Mouse (Mus musculus) MEL (cell line): ENCODE measurements around the gene Rpl13a. TPM values are rescaled to one million over a fixed set of nuclear protein-coding genes. Genes with fewer than 3 reads are reported as not detected.

ENCODE experiments used
- DNase-seq: peaks from one replicate; pipeline ENCODE4 v3.0.0; 2011; ENCODE audit warnings: low read depth, low spot score
- H3K27ac ChIP-seq: 2 replicates; pipeline ENCODE4 v1.5.1; 2012; ENCODE audit warnings: low read depth, mild to moderate bottlenecking, control low read depth, low read length, moderate library complexity; ENCODE audit not compliant: control insufficient read depth
- H3K27me3 ChIP-seq, 2 experiments: fragments of 150-350 bp in 1 of 2; sonication (generic) in 1 of 2; 2 replicates each; pipeline ENCODE4 v1.6.1; 2012; ENCODE audit warnings: low read length in 2 of 2, mild to moderate bottlenecking in 2 of 2, improper control_type of control experiment in 1 of 2, moderate library complexity in 1 of 2; ENCODE audit not compliant: insufficient read depth in 2 of 2, control insufficient read depth in 1 of 2
- H3K36me3 ChIP-seq, 2 experiments: 2 replicates each; pipeline ENCODE4 v1.6.1; 2012 to 2014; ENCODE audit warnings: low read length in 2 of 2, improper control_type of control experiment in 1 of 2, inconsistent platforms in 1 of 2, mild to moderate bottlenecking in 1 of 2; ENCODE audit not compliant: insufficient read depth in 2 of 2, control insufficient read depth in 1 of 2
- H3K4me1 ChIP-seq, 2 experiments: fragments of 150-350 bp in 1 of 2; sonication (generic) in 1 of 2; 2 replicates each; pipeline ENCODE4 v1.6.1; 2012; ENCODE audit warnings: low read length in 2 of 2, improper control_type of control experiment in 1 of 2, mild to moderate bottlenecking in 1 of 2; ENCODE audit not compliant: insufficient read depth in 2 of 2, control insufficient read depth in 1 of 2
- H3K4me3 ChIP-seq, 2 experiments: fragments of 150-350 bp in 1 of 2; sonication (generic) in 1 of 2; 2 replicates each; pipeline ENCODE4 v1.5.1; 2012; ENCODE audit warnings: low read depth in 2 of 2, low read length in 2 of 2, mild to moderate bottlenecking in 2 of 2, moderate library complexity in 2 of 2, control low read depth in 1 of 2, improper control_type of control experiment in 1 of 2; ENCODE audit not compliant: control insufficient read depth in 1 of 2, insufficient read depth in 1 of 2
- H3K79me2 ChIP-seq: 2 replicates; pipeline ENCODE4 v1.6.1; 2012; ENCODE audit warnings: mild to moderate bottlenecking, low read length, moderate library complexity; ENCODE audit not compliant: control insufficient read depth, poor library complexity, insufficient read depth
- H3K9ac ChIP-seq: 2 replicates; pipeline ENCODE4 v1.6.1; 2012; ENCODE audit warnings: low read depth, mild to moderate bottlenecking, control low read depth, low read length, moderate library complexity; ENCODE audit not compliant: control insufficient read depth, poor library complexity, severe bottlenecking
- H3K9me3 ChIP-seq: fragments of 150-350 bp; sonication (generic); replicated peaks from 2 replicates; pipeline ENCODE4 v1.6.1; 2012; ENCODE audit warnings: mild to moderate bottlenecking, low read length, improper control_type of control experiment, moderate library complexity; ENCODE audit not compliant: insufficient read depth
- CHD2 ChIP-seq: IDR thresholded peaks from 2 replicates; pipeline ENCODE4 v1.6.1; 2011; ENCODE audit warnings: low read length, improper control_type of control experiment
- GABPA ChIP-seq: IDR thresholded peaks from 2 replicates; pipeline ENCODE4 v1.6.1; 2012; ENCODE audit warnings: low read depth, mild to moderate bottlenecking, inconsistent platforms, low read length, improper control_type of control experiment, moderate library complexity
- HCFC1 ChIP-seq: IDR thresholded peaks from 2 replicates; pipeline ENCODE4 v1.6.1; 2012; ENCODE audit warnings: low read depth, mild to moderate bottlenecking, inconsistent platforms, low read length, improper control_type of control experiment, moderate library complexity
- MAX ChIP-seq: IDR thresholded peaks from 2 replicates; pipeline ENCODE4 v1.6.1; 2011; ENCODE audit warnings: low read length, improper control_type of control experiment
- MEF2A ChIP-seq: IDR thresholded peaks from 2 replicates; pipeline ENCODE4 v1.6.1; 2014; ENCODE audit warnings: low read depth, mild to moderate bottlenecking, inconsistent platforms, low read length, improper control_type of control experiment; ENCODE audit not compliant: poor library complexity, insufficient replicate concordance, severe bottlenecking; ENCODE audit errors: extremely low read depth
- MXI1 ChIP-seq: IDR thresholded peaks from 2 replicates; pipeline ENCODE4 v1.6.1; 2011; ENCODE audit warnings: mild to moderate bottlenecking, low read depth, low read length, improper control_type of control experiment
- MYC ChIP-seq: IDR thresholded peaks from 2 replicates; pipeline ENCODE4 v1.6.1; 2011; ENCODE audit warnings: low read depth, mild to moderate bottlenecking, low read length, improper control_type of control experiment, moderate library complexity
- NELFE ChIP-seq: IDR thresholded peaks from 2 replicates; pipeline ENCODE4 v1.6.1; 2011; ENCODE audit warnings: low read depth, low read length, improper control_type of control experiment
- POLR2AphosphoS2 ChIP-seq: IDR thresholded peaks from 2 replicates; pipeline ENCODE4 v1.6.1; 2011; ENCODE audit warnings: low read length, improper control_type of control experiment
- RAD21 ChIP-seq: IDR thresholded peaks from 2 replicates; pipeline ENCODE4 v1.6.1; 2011; ENCODE audit warnings: mild to moderate bottlenecking, low read depth, low read length, improper control_type of control experiment
- RCOR1 ChIP-seq: IDR thresholded peaks from 2 replicates; pipeline ENCODE4 v1.6.1; 2012; ENCODE audit warnings: low read depth, mild to moderate bottlenecking, inconsistent platforms, low read length, improper control_type of control experiment
- SIN3A ChIP-seq: IDR thresholded peaks from 2 replicates; pipeline ENCODE4 v1.6.1; 2012; ENCODE audit warnings: low read length, improper control_type of control experiment, inconsistent platforms
- SMC3 ChIP-seq: IDR thresholded peaks from 2 replicates; pipeline ENCODE4 v1.6.1; 2011; ENCODE audit warnings: low read depth, low read length, improper control_type of control experiment
- TAL1 ChIP-seq: IDR thresholded peaks from 2 replicates; pipeline ENCODE4 v1.6.1; 2012; ENCODE audit warnings: mild to moderate bottlenecking, inconsistent platforms, low read length, moderate library complexity, mixed read lengths
- TCF12 ChIP-seq: IDR thresholded peaks from 2 replicates; pipeline ENCODE4 v1.6.1; 2014; ENCODE audit warnings: low read depth, mild to moderate bottlenecking, inconsistent platforms, low read length, improper control_type of control experiment, moderate library complexity
- UBTF ChIP-seq: IDR thresholded peaks from 2 replicates; pipeline ENCODE4 v1.6.1; 2012; ENCODE audit warnings: low read depth, mild to moderate bottlenecking, inconsistent platforms, low read length, improper control_type of control experiment, moderate library complexity, borderline replicate concordance; ENCODE audit not compliant: insufficient read depth
- USF1 ChIP-seq: IDR thresholded peaks from 2 replicates; pipeline ENCODE4 v1.6.1; 2014; ENCODE audit warnings: low read depth, mild to moderate bottlenecking, inconsistent platforms, low read length, improper control_type of control experiment, moderate library complexity
- USF2 ChIP-seq, 2 experiments: IDR thresholded peaks; 2 replicates each; pipeline ENCODE4 v1.6.1; 2011 to 2012; ENCODE audit warnings: improper control_type of control experiment in 2 of 2, low read length in 2 of 2, borderline replicate concordance in 1 of 2, inconsistent platforms in 1 of 2, low read depth in 1 of 2, mild to moderate bottlenecking in 1 of 2; ENCODE audit not compliant: insufficient read depth in 1 of 2
- ZC3H11A ChIP-seq: IDR thresholded peaks from 2 replicates; pipeline ENCODE4 v1.6.1; 2012; ENCODE audit warnings: low read depth, mild to moderate bottlenecking, inconsistent platforms, low read length, improper control_type of control experiment
- ZKSCAN1 ChIP-seq: IDR thresholded peaks from 2 replicates; pipeline ENCODE4 v1.6.1; 2012; ENCODE audit warnings: low read depth, mild to moderate bottlenecking, inconsistent platforms, low read length, improper control_type of control experiment, moderate library complexity
- ZMIZ1 ChIP-seq: IDR thresholded peaks from 2 replicates; pipeline ENCODE4 v1.6.1; 2012; ENCODE audit warnings: low read depth, mild to moderate bottlenecking, inconsistent platforms, low read length, improper control_type of control experiment, moderate library complexity
- ZNF384 ChIP-seq: IDR thresholded peaks from 2 replicates; pipeline ENCODE4 v1.6.1; 2012; ENCODE audit warnings: low read depth, mild to moderate bottlenecking, inconsistent platforms, low read length, improper control_type of control experiment
- polyA plus RNA-seq, 2 experiments: library from polyadenylated mRNA; stranded (reverse) in 1 of 2; unstranded in 1 of 2; fragments of >175 nt in 1 of 2; fragments of >200 nt in 1 of 2; gene quantifications; 2 replicates each; pipeline versions ENCODE4 v1.2.1 to v1.2.4; 2012; ENCODE audit warnings: low replicate concordance in 2 of 2, low read depth in 1 of 2; ENCODE audit not compliant: insufficient read length in 2 of 2, insufficient read depth in 1 of 2, missing spikeins in 1 of 2
- total RNA-seq: library from RNA; depleted of rRNA; stranded (reverse); fragments of 300-350 nt; gene quantifications from 2 replicates; pipeline ENCODE4 v1.2.3, GENCODE M21; 2012

Gene Rpl13a
- total and polyA plus RNA-seq, 3 experiments: 2,091 to 3,727 (median 3,160) TPM

- Histone ChIP-seq H3K9me3 (no peaks in the 10 kb centered on the region), H3K4me1 (peaks cover 2 to 15% of the 10 kb centered on the region in 2 experiments; a peak in 3 of 4 replicates), H3K36me3 (no peaks in the 10 kb centered on the region; a peak in 1 of 4 replicates), H3K27me3 (no peaks in the 10 kb centered on the region), H3K4me3 (no peak overlapping the region), H3K9ac (no peak overlapping the region)
- TF ChIP-seq SMC3: no peak
- TF ChIP-seq TCF12: no peak
- no peak for TF ChIP-seq UBTF
- no peak for TF ChIP-seq ZKSCAN1
- no peak for TF ChIP-seq ZC3H11A
- TF ChIP-seq CHD2: no peak
- TF ChIP-seq ZNF384: no peak
- no peak for TF ChIP-seq HCFC1
- TF ChIP-seq POLR2AphosphoS2: no peak
- TF ChIP-seq SIN3A: no peak
- TF ChIP-seq, all 39 proteins: peak for 0
- H3K79me2 ChIP-seq: no peaks in the 10 kb centered on the region
- no peak for DNase-seq
- no peak overlapping the region for H3K27ac ChIP-seq
Observed at GRCm38 (mm10) chr7:45106441-45106840, 22.1 kb downstream of the Rpl13a start.

DNA sequence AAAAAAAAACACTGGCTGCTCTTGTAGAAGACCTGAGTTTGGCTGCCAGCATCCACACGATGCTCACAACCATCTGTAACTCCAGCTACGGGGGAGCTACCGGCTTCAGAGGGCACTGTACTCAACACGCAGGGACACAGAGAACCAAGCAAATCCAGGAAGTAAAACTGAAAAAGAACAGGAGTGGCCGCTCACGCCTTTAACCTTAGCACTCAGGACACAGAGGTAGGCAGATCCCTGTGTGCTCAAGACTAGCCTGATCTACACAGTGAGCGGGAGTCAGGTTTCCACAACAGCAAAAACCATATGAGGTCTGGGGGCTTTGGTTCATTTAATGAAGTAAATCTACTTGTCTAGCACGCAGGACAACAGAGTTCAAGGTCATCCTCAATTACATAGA is 23.1 kb downstream of the Rpl13a start:
- Histone ChIP-seq H3K9ac (no peak overlapping the region), H3K9me3 (no peaks in the 10 kb centered on the region), H3K27me3 (no peaks in the 10 kb centered on the region), H3K4me3 (no peak overlapping the region), H3K4me1 (peaks cover 2 to 15% of the 10 kb centered on the region in 2 experiments; a peak in 3 of 4 replicates), H3K36me3 (no peaks in the 10 kb centered on the region; a peak in 1 of 4 replicates), H3K79me2 (no peaks in the 10 kb centered on the region), H3K27ac (no peak overlapping the region)
- DNase-seq: no peak
- TF ChIP-seq NELFE: no peak
- no peak for TF ChIP-seq USF1
- no peak for TF ChIP-seq ZMIZ1
- no peak for TF ChIP-seq SIN3A
- TF ChIP-seq ZKSCAN1: no peak
- TF ChIP-seq TAL1: no peak
- TF ChIP-seq RAD21: no peak
- TF ChIP-seq RCOR1: no peak
- TF ChIP-seq SMC3: no peak
- TF ChIP-seq MXI1: no peak
- TF ChIP-seq MAX: no peak
- no peak for TF ChIP-seq MYC
- TF ChIP-seq MEF2A: no peak
- no peak for TF ChIP-seq GABPA
- TF ChIP-seq POLR2AphosphoS2: no peak
- no peak for TF ChIP-seq CHD2
- no peak for TF ChIP-seq USF2 (IDR thresholded peaks at IDR 0.05; ENCODE audit: borderline replicate concordance in 1 of 2, insufficient read depth in 1 of 2, low read depth in 1 of 2, low read length in 2 of 2)
